Mouse (Mus musculus) CD4-positive, CD25-positive, alpha-beta regulatory T cell, adult 9 weeks (primary cell): Measurements from ENCODE around the gene Gpd1l. TPM values are rescaled to one million over a fixed set of nuclear protein-coding genes. Genes with fewer than 3 reads are reported as not detected.

Experiments
- polyA plus RNA-seq: library from polyadenylated mRNA; unstranded; fragments of 100-300 nt; shearing (Covaris generic); gene quantifications from one replicate; pipeline ENCODE4 v1.2.1, GENCODE M21; 2017

Gene Gpd1l
- 39.8 TPM for polyA plus RNA-seq

GRCm38 (mm10) chr9:114933723-114934171, at the start of gene Gpd1l:
Gene Gpd1l (minus strand): TSS chr9:114933987.

GRCm38 (mm10) chr9:114982689-114983360, 49.0 kb upstream of the Gpd1l start, which contains the start of gene Rps27rt:
Gene Rps27rt (minus strand): TSS chr9:114982739.

GRCm38 (mm10) chr9:114978281-114979111, 44.7 kb upstream of the Gpd1l start, which contains the start of gene Osbpl10:
Gene Osbpl10 (plus strand): TSS chr9:114978569.

Other genes starting within 250 kb of the Gpd1l start
- gene Dync1li1, start 245.2 kb downstream of the Gpd1l start, polyA plus RNA-seq: 43.7 TPM
- 247 TPM for gene Cmtm6, start 202.9 kb downstream of the Gpd1l start, polyA plus RNA-seq
- 80.5 TPM for gene Cmtm7, start 152.1 kb downstream of the Gpd1l start, polyA plus RNA-seq
- 0.43 TPM for gene Cmtm8, start 89.8 kb downstream of the Gpd1l start, polyA plus RNA-seq
- not detected for gene Osbpl10, start 44.6 kb upstream of the Gpd1l start, polyA plus RNA-seq
- 3,125 TPM for gene Rps27rt, start 48.8 kb upstream of the Gpd1l start, polyA plus RNA-seq